Mouse (Mus musculus) kidney, adult 2 months (tissue): ENCODE results near the gene Cel. TPM values are rescaled to one million over a fixed set of nuclear protein-coding genes. Genes with fewer than 3 reads are reported as not detected.

Source experiments
- DNase-seq: peaks from one replicate; pipeline ENCODE4 v3.0.0; 2021
- H3K27ac ChIP-seq: fragments of 200-500 bp; 2 replicates; pipeline ENCODE4 v1.5.1; 2012; ENCODE audit warnings: low read depth, low read length, control low read depth, inconsistent platforms; ENCODE audit not compliant: insufficient read depth
- H3K27me3 ChIP-seq: fragments of 200-500 bp; replicated peaks from 2 replicates; pipeline ENCODE4 v1.6.1; 2012; ENCODE audit warnings: mild to moderate bottlenecking, moderate library complexity, low read length, inconsistent platforms; ENCODE audit not compliant: control insufficient read depth, insufficient read depth
- H3K36me3 ChIP-seq: fragments of 200-500 bp; 2 replicates; pipeline ENCODE4 v1.6.1; 2012; ENCODE audit warnings: mild to moderate bottlenecking, moderate library complexity, low read length, inconsistent platforms; ENCODE audit not compliant: control insufficient read depth, insufficient read depth
- H3K4me1 ChIP-seq: fragments of 200-500 bp; 2 replicates; pipeline ENCODE4 v1.6.1; 2011; ENCODE audit warnings: low read length; ENCODE audit not compliant: control insufficient read depth, insufficient read depth
- H3K4me3 ChIP-seq: fragments of 200-500 bp; 2 replicates; pipeline ENCODE4 v1.5.1; 2011; ENCODE audit warnings: mild to moderate bottlenecking, low read depth, low read length, control low read depth; ENCODE audit not compliant: insufficient read depth
- CTCF ChIP-seq: fragments of 200-500 bp; conservative IDR thresholded peaks from 2 replicates; pipeline ENCODE4 v1.5.1; 2011; ENCODE audit warnings: low read depth, mild to moderate bottlenecking, control low read depth, low read length, moderate library complexity, mixed read lengths; ENCODE audit not compliant: insufficient read depth, insufficient read length
- POLR2A ChIP-seq: fragments of 200-500 bp; IDR thresholded peaks from one replicate; pipeline ENCODE4 v1.6.1; 2011; ENCODE audit warnings: low read depth, low read length, control low read depth
- WGBS: fragments of 180-500 bp; shearing (Covaris S2); methylation state at CpG from one replicate; pipeline ENCODE4 v1.1.7; 2018; 5-methylcytosine and 5-hydroxymethylcytosine counted together
- polyA plus RNA-seq: library from polyadenylated mRNA; depleted of rRNA; stranded (reverse); fragments of >200 nt; gene quantifications from 2 replicates; pipeline ENCODE4 v1.2.3, GENCODE M21; 2012

Gene Cel
- polyA plus RNA-seq, 1 experiment: not detected

- Histone ChIP-seq H3K27me3 (no peaks in the 10 kb centered on the region), H3K36me3 (no peaks in the 10 kb centered on the region), H3K4me3 (no peak overlapping the region), H3K27ac (peak overlapping the region; percentile 35), H3K4me1 (no peaks in the 10 kb centered on the region)
- 59% methylated on average over 5 of the region's 5 CpGs for WGBS
- peak; percentile 74 for DNase-seq
- TF ChIP-seq CTCF (no peak), POLR2A (no peak)
Observed at GRCm38 (mm10) chr2:28566545-28566944, 3.3 kb upstream of the Cel start.

GRCm38 (mm10) chr2:28564380-28564779 is 1.2 kb upstream of the Cel start:
- TF ChIP-seq POLR2A (no peak), CTCF (no peak)
- no peak for DNase-seq
- Histone ChIP-seq H3K27me3 (no peaks in the 10 kb centered on the region), H3K4me1 (no peaks in the 10 kb centered on the region), H3K36me3 (no peaks in the 10 kb centered on the region), H3K27ac (no peak overlapping the region), H3K4me3 (no peak overlapping the region)
- 87% methylated on average over 4 of the region's 4 CpGs for WGBS

GRCm38 (mm10) chr2:28563830-28564229 is 627 bp upstream of the Cel start:
- H3K4me1 ChIP-seq: no peaks in the 10 kb centered on the region
- H3K27me3 ChIP-seq: no peaks in the 10 kb centered on the region
- no peak for DNase-seq
- H3K36me3 ChIP-seq: no peaks in the 10 kb centered on the region
- TF ChIP-seq POLR2A (no peak), CTCF (no peak)
- H3K27ac ChIP-seq: no peak overlapping the region
- no peak overlapping the region for H3K4me3 ChIP-seq

- no peak for TF ChIP-seq POLR2A
- no peak for TF ChIP-seq CTCF
- H3K4me1 ChIP-seq: no peaks in the 10 kb centered on the region
- H3K4me3 ChIP-seq: no peak overlapping the region
- no peak overlapping the region for H3K27ac ChIP-seq
- DNase-seq: no peak
- no peaks in the 10 kb centered on the region for H3K36me3 ChIP-seq
- H3K27me3 ChIP-seq: no peaks in the 10 kb centered on the region
- 90% methylated on average over 5 of the region's 5 CpGs for WGBS
Observed at GRCm38 (mm10) chr2:28557452-28557851, 5.8 kb downstream of the Cel start.

- 97% methylated on average over 5 of the region's 5 CpGs for WGBS
- Histone ChIP-seq H3K27ac (no peak overlapping the region), H3K27me3 (no peaks in the 10 kb centered on the region), H3K4me1 (no peaks in the 10 kb centered on the region; the same call in 1 of the 2 replicates), H3K4me3 (no peak overlapping the region), H3K36me3 (no peaks in the 10 kb centered on the region)
- no peak for DNase-seq
- TF ChIP-seq CTCF (no peak), POLR2A (no peak)
Observed at GRCm38 (mm10) chr2:28552301-28552700, 10.9 kb downstream of the Cel start.

- no peaks in the 10 kb centered on the region; the same call in 1 of the 2 replicates for H3K4me1 ChIP-seq
- TF ChIP-seq CTCF (no peak), POLR2A (no peak)
- no peak for DNase-seq
- whole genome bisulfite sequencing: 94% methylated on average over 13 of the region's 13 CpGs
- no peak overlapping the region for H3K4me3 ChIP-seq
- H3K27ac ChIP-seq: no peak overlapping the region
- H3K27me3 ChIP-seq: no peaks in the 10 kb centered on the region
- no peaks in the 10 kb centered on the region for H3K36me3 ChIP-seq
Observed at GRCm38 (mm10) chr2:28549157-28549556, 14.0 kb downstream of the Cel start.

- Histone ChIP-seq H3K36me3 (no peaks in the 10 kb centered on the region), H3K4me3 (no peak overlapping the region), H3K4me1 (no peaks in the 10 kb centered on the region; the same call in 1 of the 2 replicates), H3K27ac (no peak overlapping the region), H3K27me3 (no peaks in the 10 kb centered on the region)
- DNase-seq: peak; percentile 90
- no peak for TF ChIP-seq POLR2A
- peak; percentile 97 for TF ChIP-seq CTCF
- WGBS: 46% methylated on average over 11 of the region's 11 CpGs
Observed at GRCm38 (mm10) chr2:28547237-28548172, 15.7 kb downstream of the Cel start.

GRCm38 (mm10) chr2:28546560-28546959 is 16.6 kb downstream of the Cel start:
- Histone ChIP-seq H3K27me3 (no peaks in the 10 kb centered on the region), H3K4me1 (no peaks in the 10 kb centered on the region; the same call in 1 of the 2 replicates), H3K27ac (no peak overlapping the region), H3K4me3 (no peak overlapping the region), H3K36me3 (no peaks in the 10 kb centered on the region)
- DNase-seq: no peak
- 87% methylated on average over 6 of the region's 6 CpGs for WGBS
- TF ChIP-seq POLR2A (no peak), CTCF (no peak)
